Mouse (Mus musculus): ENCODE data around the gene Ninj2.

The Ninj2 gene

DNA sequence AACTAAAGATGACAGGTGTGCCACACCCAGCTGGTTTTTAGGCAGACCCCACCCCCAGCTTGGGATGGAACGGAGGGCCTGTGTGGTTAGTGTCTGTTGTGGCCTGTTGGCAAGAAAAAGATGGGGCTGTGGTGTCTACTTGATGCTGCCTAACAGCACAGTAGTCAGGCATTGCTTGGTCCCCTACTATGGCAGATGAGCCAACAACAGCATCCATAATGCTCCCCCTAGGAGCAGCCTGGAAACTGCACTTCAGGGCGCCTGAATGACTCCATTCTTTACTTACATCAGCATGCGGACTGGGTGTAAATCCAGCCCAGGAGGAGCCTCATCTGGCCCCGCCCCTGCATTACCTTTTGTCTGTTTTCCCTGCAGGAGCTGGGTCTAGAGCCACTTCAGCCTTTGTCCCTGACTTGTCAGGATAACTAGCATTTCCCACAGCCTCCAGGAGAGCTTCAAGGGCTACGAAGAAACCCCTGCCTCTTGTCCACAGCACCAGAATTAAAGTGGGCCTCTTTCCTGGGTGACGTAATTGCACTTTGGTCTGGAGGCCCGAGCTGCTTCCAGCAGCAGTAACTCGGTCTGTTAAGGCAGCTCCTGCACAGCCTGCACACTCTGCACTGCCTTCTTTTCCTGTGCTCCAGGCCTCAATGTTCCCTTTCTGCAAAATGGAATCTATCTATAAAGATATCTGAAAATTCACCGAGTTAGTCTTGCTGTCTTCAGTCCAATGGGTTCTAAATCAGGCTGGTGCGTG is 106.7 kb downstream of the Ninj2 start:
- no peak for DNase-seq (ENCODE audit: low spot score)

DNA sequence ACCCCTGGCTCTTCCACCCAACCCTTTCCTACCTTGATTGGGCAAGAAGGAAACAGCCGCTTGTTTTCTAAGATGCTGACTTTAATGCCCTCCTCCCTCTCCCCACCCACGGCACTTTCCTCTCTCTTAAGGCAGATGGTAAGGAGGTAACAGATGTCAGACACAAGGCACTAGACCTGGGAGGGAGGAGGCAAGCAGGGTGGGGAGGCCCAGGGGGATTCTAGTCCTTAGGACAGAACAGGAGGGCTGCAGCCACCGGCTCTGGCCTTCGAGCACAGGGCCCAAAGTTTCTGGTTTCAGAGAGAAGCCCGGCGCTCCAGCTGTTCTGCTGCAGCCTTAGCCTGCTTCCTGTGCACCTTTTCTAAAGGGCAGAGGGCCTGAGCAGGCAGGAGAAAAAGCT is 108.8 kb downstream of the Ninj2 start:
- DNase-seq (ENCODE audit: low spot score) = no peak

DNA sequence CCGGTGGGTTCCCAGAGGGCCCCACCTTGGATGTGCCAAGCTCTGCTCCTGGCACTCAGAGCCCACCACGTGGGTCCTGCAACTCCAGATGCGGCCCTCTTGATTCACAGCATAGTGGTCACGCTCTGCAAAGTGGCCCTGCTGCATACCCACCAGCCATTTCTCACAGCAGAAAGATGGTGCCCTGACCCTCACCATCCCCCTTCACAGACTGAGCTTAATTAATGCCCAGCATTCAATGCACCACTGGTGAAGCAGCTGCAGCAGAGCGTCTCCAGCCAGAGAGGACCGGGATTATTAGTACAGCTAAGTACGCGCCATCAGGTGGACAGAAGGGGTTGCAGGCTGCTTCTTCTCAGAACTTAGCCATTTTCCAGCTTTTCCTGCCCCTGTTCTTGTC is 109.3 kb downstream of the Ninj2 start:
- DNase-seq (ENCODE audit: low spot score) = no peak

DNA sequence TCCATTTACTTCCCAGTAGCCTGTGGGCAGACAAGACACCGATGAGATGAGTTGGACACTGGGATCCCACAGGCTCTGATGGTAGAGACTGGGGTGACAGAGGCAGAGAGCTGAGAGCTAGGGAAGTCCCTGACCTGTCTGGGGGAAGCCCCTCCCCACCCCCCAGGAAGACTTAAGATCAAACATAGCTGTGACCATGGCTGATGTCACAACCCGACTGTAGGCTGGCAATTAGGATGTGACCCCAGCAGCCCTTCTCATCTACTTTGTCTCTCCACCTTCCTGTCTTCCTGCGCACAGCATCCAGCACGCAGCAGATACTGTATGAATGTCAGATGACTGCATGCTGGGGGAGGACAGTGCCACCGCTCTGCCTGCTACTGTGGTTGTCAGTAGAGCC is 113.4 kb downstream of the Ninj2 start:
- no peak for DNase-seq (ENCODE audit: low spot score)

DNA sequence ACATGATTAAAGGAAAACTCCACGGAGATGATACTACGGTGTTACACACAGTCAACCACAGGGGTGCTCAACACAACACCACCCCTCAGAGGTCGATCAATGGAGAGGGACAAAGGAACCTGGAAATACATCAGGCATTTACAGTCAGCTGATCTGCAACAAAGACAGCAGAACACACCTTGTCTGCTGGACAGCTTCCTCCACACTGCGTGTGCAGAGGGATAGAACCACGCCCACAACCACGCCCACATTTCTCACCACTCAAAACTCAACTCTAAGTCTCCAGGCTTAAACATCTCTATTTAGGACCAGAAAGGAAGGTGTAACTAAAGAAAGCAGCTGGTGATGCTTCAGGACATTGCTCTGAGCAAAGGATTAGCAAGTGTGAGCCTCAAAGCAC is 118.4 kb downstream of the Ninj2 start:
- DNase-seq (ENCODE audit: low spot score) = no peak

DNA sequence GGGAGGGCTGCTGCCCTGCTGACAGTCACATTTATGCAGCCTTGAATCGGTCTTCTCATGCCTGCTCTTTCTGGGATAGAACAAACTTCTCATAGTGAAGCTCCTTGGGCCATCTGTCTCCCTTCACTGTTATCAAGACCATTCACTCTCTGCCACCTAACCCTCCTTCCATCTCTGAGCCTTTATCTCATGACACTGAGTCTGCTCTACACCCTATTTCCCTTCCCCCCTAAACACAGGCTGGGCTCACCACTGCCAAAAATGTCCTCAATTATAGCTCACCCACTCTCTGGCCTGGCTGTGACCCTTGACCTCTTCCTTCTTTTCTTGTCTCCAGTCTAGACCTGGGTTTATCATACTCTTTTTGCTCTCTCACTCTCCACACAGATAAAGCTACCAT is 123.6 kb downstream of the Ninj2 start:
- DNase-seq (ENCODE audit: low spot score) = peak; percentile 34

DNA sequence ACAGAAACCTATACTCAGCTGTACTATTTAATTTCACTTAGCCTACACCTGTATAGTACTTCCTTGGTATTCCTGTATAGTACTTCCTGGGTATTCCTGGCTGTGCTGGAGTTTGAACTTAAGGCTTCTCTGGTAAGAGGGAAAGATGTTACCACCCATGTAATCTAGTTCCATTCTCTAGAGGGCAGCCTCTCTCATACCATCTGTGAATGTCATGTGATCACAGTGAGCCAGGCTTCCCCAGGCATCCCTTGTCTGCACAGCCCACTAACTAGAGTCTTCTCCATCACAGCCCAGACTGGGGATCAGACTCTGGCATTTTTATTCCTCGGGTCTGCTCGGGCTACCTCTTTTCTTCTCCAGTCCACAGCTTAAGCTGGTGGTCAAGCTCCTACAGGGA is 126.1 kb downstream of the Ninj2 start:
- no peak for DNase-seq (ENCODE audit: low spot score)

DNA sequence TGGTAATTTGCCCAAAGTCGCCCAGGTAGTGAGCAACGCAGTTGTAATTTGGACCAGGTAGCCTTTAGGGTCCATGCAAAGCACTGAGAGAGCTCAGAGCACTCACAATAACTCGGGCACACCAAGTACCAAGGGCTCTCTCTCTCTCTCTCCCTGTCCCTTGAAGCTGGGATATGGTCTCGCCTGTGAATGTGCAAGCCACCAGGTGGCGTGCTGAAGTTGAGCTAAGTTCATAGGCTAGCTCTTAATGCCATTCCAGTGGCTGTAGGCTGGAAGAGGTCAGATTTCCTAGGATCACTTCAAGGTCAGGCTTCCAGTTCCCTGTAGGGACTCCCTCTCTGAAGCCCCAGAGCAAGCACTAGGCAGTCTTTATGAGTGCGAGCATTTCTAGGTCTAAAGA is 129.5 kb downstream of the Ninj2 start:
- DNase-seq (ENCODE audit: low spot score) = no peak

DNA sequence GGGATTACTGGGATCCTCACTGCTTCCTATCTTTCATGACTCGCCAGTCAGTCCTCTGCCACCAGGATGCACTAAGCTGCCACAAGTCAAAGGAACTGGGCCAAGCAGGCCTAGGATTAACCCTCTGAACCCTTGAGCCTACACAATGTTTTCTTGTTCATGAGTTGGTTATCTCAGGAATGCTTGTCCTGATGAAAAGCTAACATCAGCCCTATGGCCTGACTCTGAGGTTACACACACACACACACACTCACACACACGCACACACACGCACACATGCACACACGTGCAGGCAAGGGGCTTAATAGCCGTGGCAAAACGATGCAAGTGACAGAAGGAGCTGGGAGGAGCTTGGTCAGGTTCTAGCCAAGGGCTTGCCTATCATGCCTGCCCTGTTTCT is 132.2 kb downstream of the Ninj2 start:
- no peak for DNase-seq (ENCODE audit: low spot score)

DNA sequence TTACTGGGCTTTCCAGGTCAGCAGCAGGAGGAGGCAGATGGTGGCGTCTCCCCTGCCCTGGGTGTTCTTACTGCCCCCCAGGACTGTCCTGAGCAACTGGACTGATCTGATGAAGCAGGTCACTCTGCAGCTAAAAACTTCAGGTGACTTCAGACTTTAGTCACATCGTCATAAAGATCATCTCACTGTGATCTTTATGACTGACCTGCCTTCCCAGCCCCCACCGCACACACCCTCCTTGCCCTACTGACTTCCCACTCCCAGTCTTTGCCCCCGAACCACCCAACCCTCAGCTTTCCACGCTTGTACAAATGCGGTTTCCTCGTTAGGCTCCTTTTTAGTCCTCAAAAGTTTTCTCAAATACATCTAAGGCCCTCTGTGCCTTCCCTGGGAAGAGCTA is 133.9 kb downstream of the Ninj2 start:
- DNase-seq (ENCODE audit: low spot score) = no peak

DNA sequence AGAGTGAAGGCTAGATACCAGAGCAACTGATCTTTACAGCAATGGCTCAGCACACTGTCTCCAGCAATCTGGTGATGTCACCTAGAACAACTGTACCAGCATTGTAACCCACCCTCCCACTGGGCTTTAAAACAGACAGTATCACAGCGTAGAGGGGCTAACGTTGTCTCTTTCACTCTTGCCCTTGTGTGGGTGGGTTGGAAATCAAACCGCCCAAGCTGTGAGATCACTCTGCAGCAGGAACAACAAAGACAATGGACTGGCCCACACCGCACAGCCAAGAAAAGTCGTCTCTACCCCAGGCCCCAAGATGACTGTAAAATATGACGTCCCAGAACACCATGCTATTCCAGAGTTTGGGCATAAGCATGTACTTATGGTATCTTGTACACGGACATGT is 136.7 kb downstream of the Ninj2 start:
- no peak for DNase-seq (ENCODE audit: low spot score)

DNA sequence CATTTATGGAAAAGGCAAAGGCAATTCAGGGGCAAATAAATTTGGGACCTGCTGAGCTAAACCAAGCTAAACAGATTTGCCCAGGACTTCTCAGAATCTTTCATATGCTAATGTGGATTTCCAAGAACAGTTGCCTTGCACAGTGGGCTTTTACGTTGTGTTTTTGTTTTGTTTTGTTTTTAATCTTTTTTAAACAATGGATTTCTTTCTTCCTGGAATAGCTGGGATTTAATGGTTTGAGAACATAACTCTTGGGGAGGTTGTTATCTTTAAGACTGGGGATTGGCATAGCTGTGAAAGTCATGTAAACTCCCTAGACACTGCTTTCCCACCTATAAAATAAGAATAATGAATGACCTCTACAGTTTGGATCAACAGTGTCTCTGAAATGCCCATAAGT is 137.3 kb downstream of the Ninj2 start:
- no peak for DNase-seq (ENCODE audit: low spot score)

DNA sequence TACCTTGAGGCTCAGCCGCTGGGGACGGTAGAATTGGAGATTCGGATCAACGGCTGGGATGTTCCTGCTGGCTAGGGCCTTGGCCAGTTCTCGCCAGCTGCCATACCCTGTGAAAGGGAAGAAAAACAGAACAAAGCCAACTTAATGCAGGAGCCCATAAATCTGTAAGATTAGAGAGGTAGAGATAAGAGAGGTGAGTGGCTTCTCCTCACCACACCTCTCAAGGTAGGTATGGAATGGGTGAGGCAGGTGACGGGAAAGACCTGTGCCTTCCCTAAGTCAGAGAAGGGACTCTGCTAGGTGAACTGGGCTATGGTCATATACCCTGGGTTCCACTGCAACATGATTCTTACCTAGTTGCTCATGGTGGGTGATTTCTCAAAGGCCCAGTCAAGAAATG is 139.7 kb downstream of the Ninj2 start:
- no peak for DNase-seq (ENCODE audit: low spot score)

DNA sequence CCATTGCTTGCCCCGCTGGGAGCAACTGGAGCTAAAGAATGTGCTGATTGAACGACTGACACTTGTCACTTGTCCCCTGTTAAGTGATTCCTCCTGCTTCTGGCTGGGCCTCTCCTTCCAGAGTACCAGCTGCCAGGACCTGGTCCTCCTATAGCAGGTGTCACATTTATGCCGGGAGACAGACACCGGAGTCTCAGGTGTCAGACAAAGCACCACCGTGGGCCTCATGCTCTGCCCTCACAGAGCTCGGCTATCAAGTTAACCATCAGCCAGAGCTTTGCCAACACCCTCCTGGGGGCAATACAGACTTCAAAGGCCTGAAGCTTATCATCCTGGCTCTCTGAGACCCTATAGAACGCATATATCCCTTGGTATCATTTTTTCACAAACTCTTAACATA is 142.7 kb downstream of the Ninj2 start:
- DNase-seq (ENCODE audit: low spot score) = no peak

DNA sequence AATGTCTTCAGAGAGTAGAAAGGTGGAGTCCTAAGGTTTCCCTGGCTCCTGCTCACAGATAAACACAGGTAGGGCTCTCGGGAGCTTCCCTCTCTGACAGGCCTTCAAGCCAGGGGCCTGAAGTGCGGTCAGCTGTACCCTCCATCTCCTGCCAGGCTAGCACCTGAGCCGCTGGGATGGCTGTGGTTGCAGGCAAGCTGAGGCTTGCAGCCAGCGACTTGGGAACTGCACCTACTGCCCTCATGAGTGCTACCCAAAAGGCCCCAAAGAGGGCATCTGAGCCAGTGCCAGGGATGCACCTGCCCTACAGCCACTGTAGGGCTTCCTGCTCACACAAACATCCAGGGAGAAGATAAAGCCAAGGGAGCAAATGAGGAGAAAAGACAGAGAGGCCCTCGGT is 147.3 kb downstream of the Ninj2 start:
- DNase-seq (ENCODE audit: low spot score) = no peak

DNA sequence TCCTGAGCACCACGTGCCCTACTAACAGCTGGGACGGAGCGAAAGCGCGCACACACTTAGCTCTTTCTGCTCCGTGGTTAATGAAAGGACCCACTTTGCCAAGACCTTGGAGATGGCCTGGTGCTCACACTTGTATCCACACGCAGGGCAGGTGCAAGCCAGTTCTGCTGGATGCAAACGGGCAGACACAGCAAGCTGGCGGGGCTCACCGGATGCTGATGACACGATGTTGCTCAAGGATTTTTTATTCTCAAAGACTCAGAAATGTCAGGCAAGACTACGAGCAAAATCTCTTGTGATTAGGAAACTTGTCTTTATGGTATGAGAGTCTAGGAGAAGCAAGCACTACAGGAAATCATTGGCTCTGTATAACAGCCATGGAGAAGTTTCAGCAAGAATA is 148.3 kb downstream of the Ninj2 start:
- DNase-seq (ENCODE audit: low spot score) = no peak

DNA sequence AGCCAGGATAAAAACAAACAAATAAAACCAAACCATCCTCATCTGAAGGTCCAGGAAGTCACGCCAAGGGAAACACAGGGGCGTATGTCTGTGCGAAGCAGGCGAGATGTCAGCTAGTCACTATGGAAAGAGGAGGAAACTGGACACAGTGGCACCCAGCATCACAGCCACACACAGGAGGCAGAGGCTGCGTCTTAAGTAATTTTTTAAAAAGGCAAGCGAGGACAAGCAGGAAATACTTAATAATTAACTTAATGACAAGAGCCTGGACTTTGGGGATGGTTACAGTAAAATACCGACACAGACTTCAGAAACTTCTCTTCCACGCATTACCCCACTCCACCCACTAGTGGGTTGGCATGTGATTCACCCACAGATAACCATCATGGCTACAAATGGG is 149.4 kb downstream of the Ninj2 start:
- no peak for DNase-seq (ENCODE audit: low spot score)

DNA sequence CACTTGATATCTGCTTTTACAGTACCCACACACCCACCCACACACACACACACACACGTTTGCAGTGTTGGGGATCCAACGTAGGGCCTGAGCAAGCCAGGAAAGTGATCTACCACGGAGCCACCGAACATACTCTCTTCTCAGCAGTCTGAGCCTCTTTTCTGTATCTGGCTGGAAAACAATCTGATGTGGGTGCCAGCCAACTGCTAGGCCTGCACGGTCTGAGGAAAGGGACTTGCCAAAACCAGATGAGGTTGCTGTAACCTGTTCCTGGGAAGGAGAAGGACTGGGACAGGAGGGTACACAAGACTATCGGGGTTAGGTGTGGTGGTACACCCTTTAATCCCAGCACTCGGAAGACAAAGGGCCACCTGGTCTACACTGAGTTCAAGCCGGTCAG is 150.1 kb downstream of the Ninj2 start:
- DNase-seq (ENCODE audit: low spot score) = no peak

DNA sequence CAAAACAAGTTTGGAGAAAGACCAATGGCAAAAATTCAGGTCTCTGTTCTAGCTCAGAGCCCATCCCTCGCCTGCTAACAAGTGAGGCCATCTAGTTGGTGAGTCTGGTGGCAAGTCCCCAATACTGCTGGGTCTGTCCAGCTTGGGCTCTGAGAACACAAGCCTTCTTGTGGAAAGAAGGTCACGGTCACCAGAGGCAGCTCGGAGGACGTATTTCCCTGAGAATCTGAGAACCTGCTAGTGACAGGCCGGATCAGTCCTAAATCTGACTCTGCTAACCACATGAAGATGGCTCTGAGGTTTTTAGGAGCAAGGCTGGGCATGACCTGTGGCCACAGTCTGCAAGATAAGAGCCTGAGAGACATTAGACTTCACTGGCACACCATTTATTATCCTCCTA is 153.5 kb downstream of the Ninj2 start:
- DNase-seq (ENCODE audit: low spot score) = no peak

DNA sequence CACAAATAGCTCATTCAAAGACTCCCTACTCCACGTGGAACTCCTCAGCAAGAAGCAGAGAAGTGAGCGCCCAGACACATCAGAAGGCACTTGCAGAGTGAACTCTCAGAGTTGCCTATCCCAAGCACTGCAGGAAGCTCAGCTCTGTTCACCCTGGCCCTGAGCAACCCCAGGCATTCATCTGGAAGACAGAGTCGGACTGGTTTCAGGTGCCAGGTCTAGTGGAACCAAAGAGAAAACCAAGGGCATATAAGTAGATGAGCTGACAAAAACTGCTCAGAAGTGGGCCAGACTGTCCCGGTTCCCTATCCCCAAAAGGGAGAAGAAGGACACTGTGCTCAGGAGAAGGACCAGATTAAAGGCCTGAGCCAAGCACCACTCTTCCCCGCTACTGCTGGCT is 156.7 kb downstream of the Ninj2 start:
- no peak for DNase-seq (ENCODE audit: low spot score)

Measured in spleen, adult 12 weeks (tissue).